Mouse (Mus musculus): ENCODE data around the gene Glis3. TPM values are rescaled to one million over a fixed set of nuclear protein-coding genes. Genes with fewer than 3 reads are reported as not detected.

Gene Glis3
- total RNA-seq, 2 experiments from 2014 or later = 4.4 to 7.2 TPM

- intact Hi-C loops (cut with DNase I) = no loop called here
- no peak for DNase-seq (ENCODE audit: low spot score in 2 of 2)
These were observed 122.1 kb downstream of the Glis3 start for GRCm38 (mm10) chr19:28557559-28558328.

- intact Hi-C loops (cut with DNase I) = no loop called here
- DNase-seq (ENCODE audit: low spot score in 2 of 2) = no peak
These were observed 124.5 kb downstream of the Glis3 start for GRCm38 (mm10) chr19:28555181-28555929.

- intact Hi-C loops (cut with DNase I) = no loop called here
- DNase-seq (ENCODE audit: low spot score in 2 of 2) = no peak
These were observed 129.3 kb downstream of the Glis3 start for GRCm38 (mm10) chr19:28550611-28551010.

- intact Hi-C loops (cut with DNase I) = no loop called here
- DNase-seq (ENCODE audit: low spot score in 2 of 2) = no peak
These were observed 132.9 kb downstream of the Glis3 start for GRCm38 (mm10) chr19:28546933-28547332.

- intact Hi-C loops (cut with DNase I) = no loop called here
- no peak for DNase-seq (ENCODE audit: low spot score in 2 of 2)
These were observed 134.4 kb downstream of the Glis3 start for GRCm38 (mm10) chr19:28545493-28545892.

- intact Hi-C loops (cut with DNase I) = no loop called here
- DNase-seq (ENCODE audit: low spot score in 2 of 2) = no peak
These were observed 141.1 kb downstream of the Glis3 start for GRCm38 (mm10) chr19:28538813-28539212.

DNA sequence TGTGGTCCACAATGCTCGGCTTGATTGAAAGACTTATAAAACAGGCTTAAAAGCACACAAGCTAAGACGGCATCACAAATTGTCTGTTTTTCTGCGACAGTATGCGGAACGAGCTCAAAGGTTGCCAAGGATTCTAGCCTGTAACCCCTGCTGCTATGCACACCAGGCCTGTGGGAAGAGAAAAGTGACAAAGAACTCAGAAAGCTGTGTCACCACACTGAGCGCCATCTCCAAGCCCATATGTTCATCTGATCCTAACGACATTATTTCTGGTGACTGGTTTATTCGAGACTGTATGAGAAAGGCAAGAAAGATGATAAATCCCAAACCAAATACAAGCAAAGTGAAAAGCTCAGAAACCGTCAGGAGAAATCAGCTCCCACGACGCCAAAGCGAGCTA lies 144.9 kb downstream of the Glis3 start:
- intact Hi-C loops (cut with DNase I) = no loop called here
- no peak for DNase-seq (ENCODE audit: low spot score in 2 of 2)

- no peak for DNase-seq (ENCODE audit: low spot score in 2 of 2)
- intact Hi-C loops (cut with DNase I) = no loop called here
These were observed 146.3 kb downstream of the Glis3 start for GRCm38 (mm10) chr19:28533576-28533975.

DNA sequence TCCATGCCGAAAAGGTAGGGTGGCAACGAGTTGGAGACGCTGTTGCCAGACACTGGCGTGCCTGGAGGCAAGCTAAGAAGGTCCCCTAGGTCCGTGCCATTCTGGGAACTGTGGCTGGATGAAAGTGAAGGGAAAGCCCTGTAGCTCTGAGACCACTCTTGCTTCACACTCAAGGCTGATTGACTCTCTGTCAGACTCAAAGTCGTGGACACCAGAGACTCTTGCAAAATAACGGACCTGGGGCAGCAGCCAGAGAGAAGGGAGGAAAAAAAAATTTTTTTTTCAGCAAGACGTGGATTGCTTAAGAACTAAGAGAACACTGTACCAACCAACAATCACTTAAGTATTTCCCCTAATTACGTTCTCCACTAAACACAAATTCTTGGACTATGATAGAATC lies 148.1 kb downstream of the Glis3 start:
- DNase-seq (ENCODE audit: low spot score in 2 of 2) = no peak
- intact Hi-C loops (cut with DNase I) = no loop called here

GRCm38 (mm10) chr19:28530846-28531245 lies 149.0 kb downstream of the Glis3 start:
- no peak for DNase-seq (ENCODE audit: low spot score in 2 of 2)
- intact Hi-C loops (cut with DNase I) = no loop called here

GRCm38 (mm10) chr19:28529006-28529405 lies 150.9 kb downstream of the Glis3 start:
- no peak for DNase-seq (ENCODE audit: low spot score in 2 of 2)
- intact Hi-C loops (cut with DNase I) = no loop called here

- intact Hi-C loops (cut with DNase I) = no loop called here
- no peak for DNase-seq (ENCODE audit: low spot score in 2 of 2)
These were observed 152.4 kb downstream of the Glis3 start for GRCm38 (mm10) chr19:28527446-28527845.

- intact Hi-C loops (cut with DNase I) = no loop called here
- no peak for DNase-seq (ENCODE audit: low spot score in 2 of 2)
These were observed 154.5 kb downstream of the Glis3 start for GRCm38 (mm10) chr19:28525331-28525730.

DNA sequence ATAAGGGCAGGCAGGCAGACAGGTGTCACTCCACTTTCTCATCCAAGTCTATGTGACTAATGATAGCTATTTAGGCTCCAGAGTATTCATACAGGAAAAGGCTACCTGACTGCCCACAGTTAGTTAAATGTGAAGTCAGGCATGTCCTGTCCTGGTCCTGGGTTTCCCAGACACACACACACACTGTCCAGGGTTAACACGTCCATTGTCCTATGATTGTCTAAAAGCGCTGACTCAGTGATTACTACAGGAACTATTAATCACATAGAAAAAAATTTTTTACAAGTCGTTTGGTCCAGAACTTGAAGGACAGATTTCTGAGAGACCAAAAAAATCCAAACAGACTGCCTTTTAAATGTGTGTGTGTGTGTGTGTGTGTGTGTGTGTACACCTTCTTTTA lies 157.6 kb downstream of the Glis3 start:
- no peak for DNase-seq (ENCODE audit: low spot score in 2 of 2)
- intact Hi-C loops (cut with DNase I) = no loop called here

DNA sequence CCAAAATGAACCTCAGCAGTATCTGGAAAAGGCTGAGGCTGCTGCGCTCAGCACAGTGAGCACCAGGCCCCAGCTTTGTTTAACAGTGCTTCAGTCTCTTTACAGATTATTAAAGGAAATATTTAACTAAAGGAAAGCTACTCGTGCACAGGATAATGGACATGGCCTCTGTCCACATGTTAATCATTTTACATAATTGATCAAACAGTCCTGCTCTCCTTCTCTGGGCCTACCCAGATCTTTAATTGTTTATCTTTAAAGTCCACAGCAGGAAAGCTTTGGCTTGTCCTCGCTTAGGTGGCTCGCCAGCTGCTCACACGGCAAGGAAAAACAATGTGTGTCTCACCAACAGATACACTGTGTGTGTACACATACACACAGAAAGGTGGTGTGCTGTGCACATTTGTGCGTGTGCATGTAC lies 159.1 kb downstream of the Glis3 start:
- DNase-seq (ENCODE audit: low spot score in 2 of 2) = no peak
- intact Hi-C loops (cut with DNase I) = no loop called here

GRCm38 (mm10) chr19:28520128-28520745 lies 159.6 kb downstream of the Glis3 start:
- intact Hi-C loops (cut with DNase I) = no loop called here
- DNase-seq (ENCODE audit: low spot score in 2 of 2) = no peak

DNA sequence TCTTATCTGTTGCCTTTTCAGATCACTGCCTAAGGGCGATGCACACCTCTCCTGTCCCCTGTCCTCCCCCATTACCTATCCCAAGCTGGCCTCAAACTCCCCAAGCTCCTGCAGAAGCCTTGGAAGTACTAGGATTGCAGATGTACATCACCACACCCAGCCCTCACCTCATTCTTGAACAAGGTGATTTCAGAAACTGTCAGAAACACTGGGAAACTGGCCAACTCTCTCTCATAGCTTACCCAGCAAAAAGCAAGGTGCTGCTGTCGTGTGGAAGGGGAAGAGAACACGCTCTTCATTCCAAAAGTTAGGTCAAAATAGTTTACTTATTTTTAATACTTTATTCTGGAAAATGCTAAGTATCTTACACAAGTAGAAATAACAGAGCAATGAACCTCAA lies 160.6 kb downstream of the Glis3 start:
- intact Hi-C loops (cut with DNase I) = no loop called here
- no peak for DNase-seq (ENCODE audit: low spot score in 2 of 2)

- intact Hi-C loops (cut with DNase I) = no loop called here
- no peak for DNase-seq (ENCODE audit: low spot score in 2 of 2)
These were observed 161.0 kb downstream of the Glis3 start for GRCm38 (mm10) chr19:28518846-28519245.

DNA sequence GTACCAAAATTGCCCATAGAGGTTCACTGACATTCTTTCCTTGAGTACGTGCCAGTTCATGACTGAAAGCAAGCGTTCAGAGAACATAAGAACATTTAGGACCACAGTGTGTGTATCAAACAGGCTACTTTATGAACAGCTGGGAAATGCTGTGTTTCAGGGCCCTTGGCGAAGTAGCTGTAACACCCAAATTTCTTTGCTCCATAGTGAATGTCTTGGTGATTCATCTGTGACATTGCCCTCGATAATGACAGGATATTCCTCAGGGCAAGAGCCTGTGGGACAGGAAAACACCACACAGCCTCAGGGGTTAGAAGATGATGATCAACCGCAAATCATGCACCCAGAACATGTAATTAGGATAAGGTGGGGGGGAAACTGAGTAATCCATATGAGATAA lies 161.6 kb downstream of the Glis3 start:
- DNase-seq (ENCODE audit: low spot score in 2 of 2) = no peak
- intact Hi-C loops (cut with DNase I) = no loop called here

GRCm38 (mm10) chr19:28517464-28518080 lies 162.3 kb downstream of the Glis3 start:
- intact Hi-C loops (cut with DNase I) = no loop called here
- DNase-seq (ENCODE audit: low spot score in 2 of 2) = no peak
